Mouse (Mus musculus) bone marrow, adult 2 months (tissue): ENCODE results near the gene Spats2. TPM values are rescaled to one million over a fixed set of nuclear protein-coding genes. Genes with fewer than 3 reads are reported as not detected.

Experiments
- H3K27ac ChIP-seq: fragments of 200-500 bp; 2 replicates; pipeline ENCODE4 v1.5.1; 2012; ENCODE audit warnings: low read depth, mild to moderate bottlenecking, control low read depth, inconsistent platforms, low read length; ENCODE audit not compliant: control insufficient read depth, poor library complexity, insufficient read depth
- H3K4me1 ChIP-seq: fragments of 200-500 bp; 2 replicates; pipeline ENCODE4 v1.6.1; 2011; ENCODE audit warnings: low read length; ENCODE audit not compliant: control insufficient read depth, insufficient read depth
- H3K4me3 ChIP-seq: fragments of 200-500 bp; replicated peaks from 2 replicates; pipeline ENCODE3; 2011; ENCODE audit warnings: mild to moderate bottlenecking, low read depth, low read length, control low read depth; ENCODE audit not compliant: control insufficient read depth
- CTCF ChIP-seq: fragments of 200-500 bp; IDR thresholded peaks from 2 replicates; pipeline ENCODE4 v1.5.1; 2011; ENCODE audit warnings: low read length, control low read depth; ENCODE audit not compliant: control insufficient read depth, insufficient read depth
- POLR2A ChIP-seq: fragments of 200-500 bp; IDR thresholded peaks from 2 replicates; pipeline ENCODE4 v1.6.1; 2011; ENCODE audit warnings: low read depth, mild to moderate bottlenecking, control low read depth, low read length, borderline replicate concordance; ENCODE audit not compliant: control insufficient read depth
- WGBS: fragments of 180-500 bp; shearing (Covaris S2); methylation state at CpG from one replicate; pipeline ENCODE4 v1.1.7; 2018; 5-methylcytosine and 5-hydroxymethylcytosine counted together
- polyA plus RNA-seq: library from polyadenylated mRNA; stranded (reverse); fragments of >200 nt; gene quantifications from 2 replicates; pipeline ENCODE4 v1.2.4, GENCODE M21; 2011; ENCODE audit warnings: low replicate concordance; ENCODE audit not compliant: missing spikeins, insufficient read depth, insufficient read length

Spats2 gene
- polyA plus RNA-seq, 1 experiment = 2.5 TPM

DNA sequence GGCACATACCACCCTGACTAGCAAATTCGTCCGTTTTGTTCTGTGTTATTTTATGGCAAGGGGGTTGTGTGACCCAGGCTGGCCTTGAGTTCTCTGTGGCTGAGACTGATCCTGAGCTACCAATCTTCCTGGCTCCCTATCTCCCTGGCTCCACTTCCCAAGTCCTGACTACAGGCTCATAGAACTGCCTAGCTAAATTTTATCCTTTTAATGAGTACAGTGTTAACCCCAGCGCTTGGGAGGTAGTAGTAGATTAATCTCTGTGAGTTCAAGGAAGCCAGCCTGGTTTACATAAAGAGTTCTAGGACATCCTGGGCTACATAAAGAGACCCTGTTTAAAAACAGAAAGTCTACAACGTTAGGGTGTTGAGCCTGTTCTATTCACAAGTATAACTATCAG is 13.9 kb upstream of the Spats2 start:
- TF ChIP-seq CTCF (no peak), POLR2A (no peak)
- Histone ChIP-seq H3K4me1 (no peaks in the 10 kb centered on the region), H3K27ac (no peak overlapping the region), H3K4me3 (no peak overlapping the region)
- 65% methylated on average over 4 of the region's 4 CpGs for WGBS

DNA sequence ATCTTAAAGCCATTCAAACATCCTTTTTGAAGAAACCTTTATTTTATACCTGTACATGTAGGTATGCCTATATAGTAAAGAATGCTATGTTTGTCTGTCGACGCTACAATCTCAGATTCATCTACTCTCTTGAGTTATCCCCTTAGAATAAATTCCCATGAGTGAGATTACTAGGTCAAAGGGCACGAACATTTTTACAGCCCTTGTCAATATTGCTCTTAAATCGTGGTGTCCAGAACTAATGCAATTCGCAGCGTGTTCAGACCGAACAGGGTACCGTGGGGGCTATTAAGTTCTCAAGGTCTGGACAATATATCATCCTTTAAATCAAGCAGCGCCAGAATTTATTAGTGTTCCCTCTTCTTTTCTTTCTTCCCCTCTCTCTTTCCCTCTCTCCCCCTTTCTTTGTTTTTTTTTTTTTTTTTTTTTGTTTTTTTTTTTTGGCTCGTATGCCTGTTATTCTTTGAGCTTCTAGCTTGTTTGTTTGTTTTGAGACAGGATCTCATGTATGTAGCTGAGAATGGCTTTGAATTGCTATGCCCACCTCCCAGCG is 12.8 kb upstream of the Spats2 start:
- no peak overlapping the region for H3K4me3 ChIP-seq
- 66% methylated on average over 11 of the region's 11 CpGs for WGBS
- no peaks in the 10 kb centered on the region for H3K4me1 ChIP-seq
- TF ChIP-seq CTCF (no peak), POLR2A (no peak)
- no peak overlapping the region for H3K27ac ChIP-seq

DNA sequence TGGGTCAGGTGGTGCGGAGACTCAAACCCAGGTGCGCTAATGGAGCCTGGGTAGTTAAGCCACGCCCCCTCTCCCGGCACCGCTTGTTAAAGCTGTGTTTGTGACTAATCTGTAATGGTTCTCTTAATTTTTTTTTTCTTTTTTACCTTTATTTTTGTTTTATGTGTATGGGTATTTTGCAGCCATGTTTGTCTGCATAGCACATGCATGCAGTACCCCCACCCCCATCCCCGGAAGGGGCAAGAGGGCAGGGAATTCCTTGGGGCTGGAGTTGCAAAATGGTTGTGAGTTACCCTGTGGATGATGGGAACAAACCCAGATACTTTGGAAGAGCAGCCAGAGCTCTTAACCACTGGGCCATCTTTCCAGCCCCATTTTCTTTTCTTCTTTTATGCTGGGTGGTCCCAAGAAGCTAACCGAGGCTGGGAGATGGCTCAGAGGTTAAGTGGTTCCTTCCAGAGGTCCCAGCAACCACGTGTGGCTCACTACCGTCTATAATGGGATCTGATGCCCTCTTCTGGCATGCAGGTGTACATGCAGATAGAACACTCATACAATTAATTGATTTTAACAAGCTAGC is 12.2 kb upstream of the Spats2 start:
- no peak overlapping the region for H3K4me3 ChIP-seq

DNA sequence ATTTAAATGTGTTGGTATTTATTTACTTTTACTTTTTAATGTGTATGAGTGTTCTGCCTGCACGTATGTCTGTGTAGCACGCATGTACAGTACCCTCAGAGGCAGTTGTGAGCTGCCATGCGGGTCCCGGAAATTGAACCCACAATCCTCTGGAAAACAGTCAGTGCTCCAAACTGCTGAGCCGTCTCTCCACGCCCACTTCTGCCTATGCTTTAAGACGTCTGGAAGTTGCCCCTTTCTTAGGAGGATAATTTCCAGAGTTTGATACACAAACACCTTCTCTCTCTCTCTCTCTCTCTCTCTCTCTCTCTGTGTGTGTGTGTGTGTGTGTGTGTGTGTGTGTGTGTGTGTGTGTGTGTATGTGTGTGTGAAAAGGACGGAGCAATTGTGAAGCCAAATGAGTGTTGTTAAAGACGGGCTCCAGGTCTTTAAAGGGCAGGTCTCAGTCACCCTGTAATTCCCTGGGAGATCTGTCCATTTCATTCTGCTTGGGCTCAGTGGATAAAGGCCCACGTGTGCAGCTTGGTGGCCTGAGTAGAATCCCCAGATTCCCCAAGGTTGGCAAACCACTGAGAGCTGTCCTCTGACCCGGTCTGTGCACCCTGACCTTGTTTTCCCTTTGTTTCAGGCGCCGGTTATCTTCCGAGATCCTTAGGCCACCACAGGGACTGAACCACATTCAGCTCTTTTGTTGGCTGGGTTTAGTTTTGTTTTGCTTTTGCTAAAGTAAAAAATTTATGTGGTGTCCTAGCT is 11.2 kb upstream of the Spats2 start:
- Histone ChIP-seq H3K4me3 (no peak overlapping the region), H3K4me1 (no peaks in the 10 kb centered on the region), H3K27ac (no peak overlapping the region)
- 70% methylated on average over 14 of the region's 14 CpGs for WGBS
- TF ChIP-seq POLR2A (no peak), CTCF (no peak)

More for the DNA sequence above, 12.2 kb upstream of the Spats2 start:
- no peak overlapping the region for H3K27ac ChIP-seq
- TF ChIP-seq CTCF (peak; percentile 1; the same call in 1 of the 2 replicates), POLR2A (no peak)
- H3K4me1 ChIP-seq = no peaks in the 10 kb centered on the region
- 11% methylated on average over 9 of the region's 9 CpGs for WGBS

DNA sequence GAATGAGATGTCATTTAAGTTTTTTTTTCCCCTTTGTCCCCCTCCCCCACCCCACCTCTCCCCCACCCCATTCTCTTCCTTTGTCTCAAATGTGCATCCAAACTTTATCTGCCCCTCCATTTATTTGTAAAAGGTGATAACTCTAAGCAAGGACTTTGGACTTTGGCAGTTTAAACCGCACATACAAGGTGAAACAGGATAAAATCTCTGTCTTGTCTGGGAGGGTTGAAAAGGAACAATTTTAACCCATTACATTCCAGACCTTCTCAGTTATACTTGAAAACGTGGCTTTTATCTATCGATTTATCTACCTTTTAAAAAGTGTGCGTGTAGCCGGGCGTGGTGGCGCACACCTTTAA is 10.7 kb upstream of the Spats2 start:
- H3K4me3 ChIP-seq = no peak overlapping the region
- no peak overlapping the region for H3K27ac ChIP-seq
- 79% methylated on average over 7 of the region's 7 CpGs for WGBS
- no peaks in the 10 kb centered on the region for H3K4me1 ChIP-seq
- no peak for TF ChIP-seq CTCF
- no peak for TF ChIP-seq POLR2A

DNA sequence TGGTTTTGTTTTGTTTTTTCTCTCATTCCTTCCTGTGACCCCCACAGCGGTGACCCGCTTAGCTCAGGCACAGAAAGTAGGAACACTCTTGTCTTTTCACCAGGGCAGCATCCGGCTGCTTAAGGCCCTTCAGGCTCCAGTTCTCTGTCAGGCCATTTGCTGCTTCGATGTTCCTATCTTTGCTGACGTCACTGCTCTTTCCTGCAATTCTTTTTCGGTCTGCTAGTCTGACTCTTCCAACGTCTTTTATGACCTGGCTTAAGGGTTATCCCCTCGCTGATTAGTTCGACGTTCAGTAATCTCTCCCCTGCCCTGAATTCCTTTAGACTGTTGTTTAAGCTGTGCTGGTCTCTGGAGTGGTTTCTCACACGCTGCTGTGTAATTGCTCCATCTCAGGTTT is 9.2 kb upstream of the Spats2 start:
- Histone ChIP-seq H3K4me1 (no peaks in the 10 kb centered on the region; the same call in 1 of the 2 replicates), H3K27ac (no peak overlapping the region), H3K4me3 (no peak overlapping the region)
- 43% methylated on average over 11 of the region's 11 CpGs for WGBS
- TF ChIP-seq CTCF (no peak), POLR2A (no peak)

DNA sequence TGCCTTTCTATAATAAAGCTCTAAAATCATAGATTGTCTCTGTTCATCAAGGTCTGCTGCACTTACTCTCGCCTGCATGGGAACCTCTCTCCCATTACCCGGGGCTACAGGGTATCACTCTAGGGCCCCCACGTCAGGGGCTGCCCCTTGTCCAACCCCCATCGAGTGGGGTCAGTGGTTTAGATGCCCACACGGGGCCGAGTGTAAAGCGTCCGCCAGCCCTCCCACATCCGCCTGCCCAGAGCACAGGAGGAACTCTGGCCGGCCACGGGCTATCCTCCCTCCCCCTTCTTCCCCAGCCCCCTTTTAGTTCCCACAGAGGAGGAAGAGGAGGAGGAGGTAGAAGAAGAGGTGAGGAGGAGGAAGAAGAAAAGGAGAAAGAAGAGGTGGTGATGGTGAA is 4.9 kb upstream of the Spats2 start:
- no peak overlapping the region for H3K27ac ChIP-seq
- under 1% methylated on average over 11 of the region's 11 CpGs for WGBS
- H3K4me3 ChIP-seq = no peak overlapping the region
- TF ChIP-seq CTCF (no peak), POLR2A (no peak)
- H3K4me1 ChIP-seq = no peaks in the 10 kb centered on the region; the same call in 1 of the 2 replicates

DNA sequence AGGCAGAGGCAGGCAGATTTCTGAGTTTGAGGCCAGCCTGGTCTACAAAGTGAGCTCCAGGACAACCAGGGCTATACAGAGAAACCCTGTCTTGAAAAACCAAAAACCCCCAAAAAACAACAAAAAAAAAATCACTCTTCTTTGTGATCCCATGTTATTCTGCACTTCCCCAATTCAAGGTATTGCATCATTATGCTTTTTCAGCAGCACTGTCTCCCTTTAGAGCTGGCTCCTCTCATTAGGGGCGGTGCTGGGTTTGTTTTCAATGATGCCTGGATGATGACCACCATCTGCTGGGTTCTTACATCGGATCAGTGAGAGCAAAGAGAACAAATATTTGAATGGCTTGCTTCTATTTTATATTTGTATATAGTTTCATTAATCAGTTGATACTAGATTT is 3.1 kb upstream of the Spats2 start:
- 55% methylated on average over 2 of the region's 2 CpGs for WGBS
- Histone ChIP-seq H3K27ac (no peak overlapping the region), H3K4me3 (no peak overlapping the region), H3K4me1 (no peaks in the 10 kb centered on the region; the same call in 1 of the 2 replicates)
- TF ChIP-seq POLR2A (no peak), CTCF (no peak)
